Mouse (Mus musculus) bone marrow macrophage, adult 2 months (primary cell): ENCODE data around the gene Dvl1.

Experiments used
- CTCF ChIP-seq: IDR thresholded peaks from 2 replicates; pipeline ENCODE4 v1.5.1; 2012; ENCODE audit warnings: low read depth, mild to moderate bottlenecking, low read length, moderate library complexity
- POLR2A ChIP-seq: IDR thresholded peaks from 2 replicates; pipeline ENCODE4 v1.6.1; 2012; ENCODE audit warnings: mild to moderate bottlenecking, low read depth, low read length, borderline replicate concordance

DNA sequence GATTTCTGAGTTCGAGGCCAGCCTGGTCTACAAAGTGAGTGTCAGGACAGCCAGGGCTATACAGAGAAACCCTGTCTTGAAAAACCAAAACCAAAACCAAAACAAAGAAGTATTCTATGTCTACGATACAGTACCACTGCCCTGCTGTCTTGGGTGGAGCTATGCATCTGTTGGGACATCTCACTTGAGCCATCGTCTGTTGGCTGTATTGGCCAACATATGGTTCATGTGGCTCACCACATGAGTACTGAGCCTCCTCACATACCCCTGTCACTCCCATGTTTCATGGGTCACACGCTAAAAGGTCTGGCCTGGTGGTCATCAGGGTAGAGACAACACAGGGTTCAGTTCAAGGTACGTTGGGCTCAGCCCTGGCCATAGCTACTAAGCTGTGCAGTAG, 39.1 kb downstream of the Dvl1 start:
- no peak for TF ChIP-seq POLR2A
- TF ChIP-seq CTCF, result no peak
